Mouse (Mus musculus) kidney, adult 2 months (tissue): ENCODE measurements around the gene Tex21.

Experiments
- CTCF ChIP-seq: fragments of 200-500 bp; conservative IDR thresholded peaks from 2 replicates; pipeline ENCODE4 v1.5.1; 2011; ENCODE audit warnings: low read depth, mild to moderate bottlenecking, control low read depth, low read length, moderate library complexity, mixed read lengths; ENCODE audit not compliant: insufficient read depth, insufficient read length
- POLR2A ChIP-seq: fragments of 200-500 bp; IDR thresholded peaks from one replicate; pipeline ENCODE4 v1.6.1; 2011; ENCODE audit warnings: low read depth, low read length, control low read depth

DNA sequence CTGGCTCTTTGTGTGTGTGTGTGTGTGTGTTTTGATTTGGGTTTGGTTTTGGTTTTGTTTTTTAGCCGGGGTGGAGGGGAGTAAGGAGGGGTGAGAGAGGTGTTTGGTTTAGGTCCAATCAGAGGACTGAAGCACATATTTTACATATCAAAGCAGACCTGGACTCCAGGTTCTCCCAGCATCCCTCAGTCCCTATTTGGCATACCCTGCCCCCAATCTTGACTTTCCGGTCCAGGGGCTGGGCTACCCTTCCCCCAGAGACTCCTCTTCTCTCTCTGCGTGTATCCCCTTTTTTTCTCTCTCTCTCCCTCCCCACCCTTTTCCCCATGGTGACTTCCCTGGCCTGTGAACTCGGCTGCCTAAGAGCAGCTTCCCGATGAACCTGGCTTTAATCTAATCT lies 31.4 kb downstream of the Tex21 start:
- TF ChIP-seq CTCF = no peak
- no peak for TF ChIP-seq POLR2A
